Mouse (Mus musculus): ENCODE measurements around the gene Clec2g.
"Not testable (repeated sequence)": the region's sequence is repeated elsewhere in the genome, so short reads cannot be mapped to it uniquely, and the experiment has no call there.

Clec2g gene

GRCm38 (mm10) chr6:128971394-128972039 is 37.3 kb downstream of the Clec2g start:
- DNase-seq (ENCODE audit: extremely low spot score, low spot score): no peak

DNA sequence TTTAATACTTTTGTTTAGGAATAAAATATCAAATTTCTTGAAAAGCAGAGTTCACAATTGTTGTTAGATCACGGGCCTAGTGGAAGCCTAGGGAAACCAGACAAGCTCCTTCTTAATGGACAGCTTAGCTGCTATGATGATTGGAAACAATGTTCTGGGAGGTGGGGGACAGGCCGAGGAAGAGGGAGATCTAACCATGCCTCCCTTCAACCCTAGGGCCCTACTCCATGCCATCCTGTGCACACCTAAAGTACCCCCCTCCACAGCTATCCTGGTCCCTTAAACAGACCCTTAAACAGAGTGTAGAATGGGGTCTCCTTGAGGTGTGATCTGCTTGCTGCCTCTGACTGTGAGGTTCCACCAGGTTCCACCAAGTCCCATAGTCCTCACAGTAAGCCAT is 38.0 kb downstream of the Clec2g start:
- no peak for DNase-seq (ENCODE audit: extremely low spot score, low spot score)

- DNase-seq (ENCODE audit: extremely low spot score, low spot score): no peak
Observed at GRCm38 (mm10) chr6:128972687-128973438, 38.7 kb downstream of the Clec2g start.

- no peak for DNase-seq (ENCODE audit: extremely low spot score, low spot score)
Observed at GRCm38 (mm10) chr6:128973439-128973697, 39.2 kb downstream of the Clec2g start.

GRCm38 (mm10) chr6:128974850-128975249 is 40.7 kb downstream of the Clec2g start:
- not testable (repeated sequence) for DNase-seq (ENCODE audit: extremely low spot score, low spot score)

DNA sequence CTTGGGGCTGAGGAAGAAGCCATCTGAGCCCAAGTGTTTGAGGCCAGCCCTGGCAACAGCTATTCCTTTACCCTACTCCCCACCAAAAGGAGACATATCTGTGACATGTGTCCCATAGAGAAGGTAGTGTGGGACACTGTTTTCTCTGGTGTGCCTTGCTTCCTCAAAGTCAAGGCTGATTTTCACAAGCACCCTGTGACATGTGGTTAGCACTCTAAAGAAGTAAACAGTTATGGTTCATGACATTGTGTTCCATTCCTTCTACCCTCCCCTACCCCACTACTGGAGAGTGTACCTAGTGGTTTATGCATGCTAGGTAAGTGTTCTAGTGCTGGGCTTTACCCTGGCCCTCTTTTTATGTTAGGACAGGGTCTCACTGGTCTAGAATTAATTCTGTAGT is 42.0 kb downstream of the Clec2g start:
- DNase-seq (ENCODE audit: extremely low spot score, low spot score): no peak

DNA sequence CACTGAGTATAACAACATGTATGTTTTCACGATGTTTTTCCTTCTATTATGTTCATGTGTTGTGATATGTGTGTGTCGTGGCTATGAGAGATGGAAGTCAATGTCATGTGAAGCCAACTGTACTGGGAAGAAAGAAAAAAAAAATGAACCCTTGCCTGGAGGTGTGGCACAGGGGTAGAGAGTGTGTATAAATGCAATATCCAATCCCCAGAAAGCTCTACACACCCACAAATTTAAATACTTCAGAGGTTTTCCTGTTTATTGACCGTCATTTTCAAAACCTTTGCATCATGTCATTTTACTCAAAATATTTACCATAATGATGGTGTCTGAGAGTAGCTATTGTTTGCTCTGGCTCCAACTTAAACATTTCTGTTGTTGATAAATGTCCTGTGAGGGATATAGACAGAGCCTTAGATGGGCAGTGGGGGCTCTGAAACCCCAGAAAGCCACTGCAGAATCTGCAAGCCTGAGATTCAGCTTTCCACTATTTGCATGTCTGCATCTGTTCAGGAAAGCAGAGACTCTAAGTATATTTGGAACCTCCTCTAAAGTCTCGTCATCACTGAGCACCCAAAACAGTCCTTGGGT is 47.9 kb downstream of the Clec2g start:
- DNase-seq (ENCODE audit: extremely low spot score, low spot score): not testable (repeated sequence)

- DNase-seq (ENCODE audit: extremely low spot score, low spot score): peak; percentile 15
Observed at GRCm38 (mm10) chr6:128992337-128992736, 58.2 kb downstream of the Clec2g start.

GRCm38 (mm10) chr6:128992753-128993152 is 58.6 kb downstream of the Clec2g start:
- DNase-seq (ENCODE audit: extremely low spot score, low spot score): no peak

GRCm38 (mm10) chr6:128993221-128993620 is 59.0 kb downstream of the Clec2g start:
- no peak for DNase-seq (ENCODE audit: extremely low spot score, low spot score)

GRCm38 (mm10) chr6:128994336-128994735 is 60.2 kb downstream of the Clec2g start:
- DNase-seq (ENCODE audit: extremely low spot score, low spot score): no peak

GRCm38 (mm10) chr6:128994742-128995141 is 60.6 kb downstream of the Clec2g start:
- no peak for DNase-seq (ENCODE audit: extremely low spot score, low spot score)

DNA sequence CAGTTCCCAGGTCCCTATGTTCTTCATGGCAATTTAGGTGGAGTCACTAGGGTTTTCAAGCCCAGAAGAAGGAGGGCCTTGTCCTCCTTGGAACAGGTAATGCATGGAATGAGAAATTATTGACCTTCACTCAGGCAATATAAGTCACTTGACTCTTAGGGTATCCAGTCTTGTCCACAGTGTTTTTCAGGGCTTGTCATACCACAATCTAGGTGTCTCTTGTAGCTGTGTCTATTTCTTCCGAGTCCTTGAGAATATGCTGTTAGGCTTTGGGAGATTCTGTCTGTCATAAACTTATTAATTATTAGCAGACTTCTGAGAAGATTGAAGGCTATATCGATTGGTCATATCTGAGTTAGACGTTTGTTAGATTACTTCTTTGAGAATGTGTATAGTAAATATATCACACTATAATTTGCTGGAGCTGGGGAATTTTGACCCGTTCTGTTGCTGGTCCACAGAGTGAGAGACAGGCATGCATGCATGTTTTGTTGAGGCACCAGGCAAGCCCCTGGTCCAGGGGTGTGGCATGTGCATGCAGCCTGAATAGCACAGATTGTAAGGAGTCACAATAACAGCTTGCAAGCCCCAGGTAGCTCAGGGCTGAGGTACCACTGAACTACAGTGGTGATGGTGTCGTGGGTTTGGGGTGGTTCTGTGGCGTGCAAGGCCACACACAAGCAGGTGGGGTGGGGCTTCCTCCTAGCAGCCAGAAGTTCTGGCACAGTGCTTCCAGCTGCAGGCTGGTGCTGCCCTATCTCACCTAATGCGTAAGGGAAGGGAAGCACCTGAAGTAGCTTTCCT is 61.3 kb downstream of the Clec2g start:
- DNase-seq (ENCODE audit: extremely low spot score, low spot score): no peak

DNA sequence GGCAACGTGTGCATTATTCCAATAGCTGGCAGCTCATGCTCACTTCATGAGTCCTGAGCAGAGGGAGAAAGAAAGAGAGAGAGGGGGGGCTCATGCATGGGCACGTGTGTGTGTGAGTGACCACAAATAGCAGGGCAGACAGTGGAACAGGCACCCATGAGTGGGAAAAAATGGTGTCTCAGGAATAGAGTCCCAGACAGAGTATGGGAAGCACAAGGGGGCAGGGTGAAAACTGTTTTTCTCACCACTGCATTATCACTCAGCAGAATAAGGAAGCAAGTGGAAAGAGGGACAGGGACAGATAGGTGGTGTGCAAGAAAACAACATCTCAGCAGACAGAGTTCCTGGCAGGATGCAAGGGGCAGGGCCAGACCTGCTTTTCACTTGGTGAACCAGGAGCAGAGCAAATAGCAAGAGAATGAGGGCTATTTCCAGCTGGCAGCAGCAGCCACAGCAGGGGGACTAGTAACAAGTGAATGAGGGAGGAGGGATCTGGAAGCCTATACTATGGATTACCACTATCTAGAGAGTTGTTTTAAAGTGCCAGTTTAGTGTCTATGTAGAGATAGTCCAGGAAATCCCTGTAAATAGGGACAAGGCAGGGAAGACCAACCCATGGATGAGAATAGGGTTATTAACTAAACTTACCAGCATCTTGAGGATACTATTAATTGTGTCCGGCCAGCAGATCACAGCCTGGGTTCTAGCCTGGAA is 62.0 kb downstream of the Clec2g start:
- no peak for DNase-seq (ENCODE audit: extremely low spot score, low spot score)

DNA sequence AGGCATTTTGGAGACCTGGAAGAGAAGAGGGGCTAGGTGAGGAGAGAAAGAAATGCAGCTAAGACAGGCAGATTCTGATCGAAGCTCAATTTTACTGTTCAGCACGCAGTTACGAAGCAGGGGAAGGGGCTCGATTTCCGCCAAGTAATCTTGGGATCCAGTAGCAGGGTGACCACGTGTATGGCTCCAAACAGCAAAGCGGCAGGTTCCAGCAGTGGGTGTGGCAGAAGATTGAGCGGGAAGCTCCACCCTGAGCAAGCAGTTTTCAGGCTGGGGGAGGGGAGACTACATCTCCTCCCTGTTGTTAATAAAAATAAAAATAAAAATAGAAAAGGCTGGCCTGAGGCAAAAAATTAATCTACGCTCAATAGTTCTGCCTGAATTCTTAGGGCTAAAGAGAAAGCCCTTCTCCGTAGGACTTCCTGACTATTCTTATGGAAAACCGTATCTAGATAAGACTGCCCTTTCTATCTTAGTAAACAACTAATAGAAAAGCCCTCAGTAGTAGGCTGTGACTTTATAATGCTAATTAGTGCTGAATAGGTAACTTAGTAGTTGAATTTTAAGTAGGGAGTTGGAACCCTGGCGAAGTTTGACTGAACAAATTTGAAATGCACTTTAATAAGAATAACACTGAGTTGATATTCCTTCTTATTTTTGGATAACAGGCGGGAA is 62.7 kb downstream of the Clec2g start:
- no peak for DNase-seq (ENCODE audit: extremely low spot score, low spot score)

GRCm38 (mm10) chr6:129001392-129001791 is 67.2 kb downstream of the Clec2g start:
- DNase-seq (ENCODE audit: extremely low spot score, low spot score): no peak

GRCm38 (mm10) chr6:129008552-129008951 is 74.4 kb downstream of the Clec2g start:
- no peak for DNase-seq (ENCODE audit: extremely low spot score, low spot score)

DNA sequence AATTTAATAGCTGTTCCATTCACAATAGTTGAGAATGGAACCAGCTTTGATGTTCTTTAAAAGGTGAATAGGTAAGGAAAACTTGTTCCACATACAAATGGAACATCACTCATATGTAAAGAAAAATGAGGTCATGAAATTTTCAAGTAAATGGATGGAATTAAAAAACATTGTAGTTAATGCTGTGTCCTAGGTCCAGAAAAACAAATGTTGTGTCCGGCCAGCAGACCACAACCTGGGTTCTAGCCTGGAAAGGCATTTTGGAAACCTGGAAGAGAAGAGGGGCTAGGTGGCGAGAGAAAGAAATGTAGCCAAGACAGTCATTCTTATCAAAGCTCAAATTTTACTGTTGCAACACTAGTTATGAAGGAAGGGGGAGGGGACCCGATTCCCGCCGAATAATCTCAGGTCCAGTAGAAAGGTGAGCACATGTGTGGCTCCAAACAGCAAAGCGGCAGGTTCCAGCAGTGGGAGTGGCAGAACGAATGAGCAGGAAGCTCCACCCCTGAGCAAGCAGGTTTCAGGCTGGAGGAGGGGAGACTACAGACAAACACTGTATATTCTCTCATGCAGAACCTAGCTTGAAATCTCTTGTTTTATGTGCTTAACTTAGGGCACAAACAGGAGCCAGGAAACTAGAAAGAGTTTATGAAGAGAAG is 75.8 kb downstream of the Clec2g start:
- not testable (repeated sequence) for DNase-seq (ENCODE audit: extremely low spot score, low spot score)

GRCm38 (mm10) chr6:129010505-129010873 is 76.3 kb downstream of the Clec2g start:
- no peak for DNase-seq (ENCODE audit: extremely low spot score, low spot score)

- DNase-seq (ENCODE audit: extremely low spot score, low spot score): not testable (repeated sequence)
Observed at GRCm38 (mm10) chr6:129012012-129012411, 77.8 kb downstream of the Clec2g start.

All from neural tube, embryonic 10.5 days (tissue).